Mouse (Mus musculus): ENCODE results near the gene Prox1.

The Prox1 gene

DNA sequence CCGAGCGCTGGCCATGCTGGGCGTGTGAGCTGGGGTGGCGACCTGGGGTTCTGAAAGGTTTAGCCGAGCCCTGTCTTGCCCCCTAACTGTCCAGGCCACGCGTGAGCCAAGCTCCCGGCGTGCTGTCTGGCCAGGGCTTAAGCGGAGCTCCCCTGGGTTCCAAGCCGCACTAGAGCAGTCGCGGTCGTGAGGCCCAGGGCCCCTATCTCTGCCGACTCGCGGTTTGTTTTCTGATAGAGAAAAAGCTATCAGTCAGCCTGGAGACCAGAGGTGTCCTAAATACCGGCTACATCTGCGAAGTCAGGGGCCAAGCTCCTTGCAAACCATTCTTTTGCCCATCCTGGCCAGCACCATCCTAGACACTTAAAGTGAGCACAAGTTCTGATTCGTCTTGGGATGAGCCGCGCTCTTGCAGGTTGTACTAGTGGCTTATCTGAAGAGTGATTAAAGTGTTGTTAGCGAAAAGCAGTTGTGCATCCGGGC lies 2.5 kb upstream of the Prox1 start:
- DNase-seq: no peak

- DNase-seq: no peak
These were observed 1.9 kb upstream of the Prox1 start for GRCm38 (mm10) chr1:190172311-190172978.

DNA sequence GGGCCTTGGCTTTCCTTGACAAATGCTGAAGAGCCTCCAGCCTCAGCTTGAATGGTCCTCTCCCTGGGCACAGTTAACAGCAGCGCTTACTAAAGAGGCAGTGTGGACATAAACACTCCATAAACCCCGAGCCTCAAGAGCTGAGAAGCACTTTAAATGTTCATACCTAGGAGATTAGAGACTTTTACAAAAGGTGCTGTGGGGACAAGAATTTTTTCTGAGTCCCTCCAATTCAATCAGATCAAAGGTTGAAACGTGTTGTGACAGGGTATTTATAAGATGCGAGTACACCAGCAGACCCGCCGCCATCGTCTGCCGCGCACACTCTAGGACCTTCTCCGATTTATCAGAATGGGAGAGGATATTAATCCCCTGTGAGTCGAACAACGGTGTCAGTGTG lies 1.2 kb upstream of the Prox1 start:
- DNase-seq: no peak

DNA sequence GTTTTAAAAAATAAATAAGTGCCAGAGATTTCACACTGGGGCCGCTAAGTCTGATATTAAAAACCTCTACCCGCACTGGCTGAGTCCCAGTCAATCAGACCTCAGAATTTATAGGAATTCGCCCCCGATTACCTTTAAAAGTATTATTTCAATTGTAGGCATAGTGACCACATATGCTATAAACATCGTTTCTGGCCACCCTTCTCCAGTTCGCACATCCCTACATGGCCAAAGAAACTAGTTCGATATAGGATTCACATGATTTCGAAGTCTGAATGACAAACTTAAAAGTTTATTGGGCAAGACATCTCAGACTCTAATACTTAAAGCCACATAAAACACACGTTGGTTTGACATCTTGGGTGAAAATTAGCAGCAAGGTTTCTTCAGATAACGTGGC lies 827 bp upstream of the Prox1 start:
- no peak for DNase-seq

GRCm38 (mm10) chr1:190170819-190171216 lies 304 bp upstream of the Prox1 start:
- DNase-seq: no peak

DNA sequence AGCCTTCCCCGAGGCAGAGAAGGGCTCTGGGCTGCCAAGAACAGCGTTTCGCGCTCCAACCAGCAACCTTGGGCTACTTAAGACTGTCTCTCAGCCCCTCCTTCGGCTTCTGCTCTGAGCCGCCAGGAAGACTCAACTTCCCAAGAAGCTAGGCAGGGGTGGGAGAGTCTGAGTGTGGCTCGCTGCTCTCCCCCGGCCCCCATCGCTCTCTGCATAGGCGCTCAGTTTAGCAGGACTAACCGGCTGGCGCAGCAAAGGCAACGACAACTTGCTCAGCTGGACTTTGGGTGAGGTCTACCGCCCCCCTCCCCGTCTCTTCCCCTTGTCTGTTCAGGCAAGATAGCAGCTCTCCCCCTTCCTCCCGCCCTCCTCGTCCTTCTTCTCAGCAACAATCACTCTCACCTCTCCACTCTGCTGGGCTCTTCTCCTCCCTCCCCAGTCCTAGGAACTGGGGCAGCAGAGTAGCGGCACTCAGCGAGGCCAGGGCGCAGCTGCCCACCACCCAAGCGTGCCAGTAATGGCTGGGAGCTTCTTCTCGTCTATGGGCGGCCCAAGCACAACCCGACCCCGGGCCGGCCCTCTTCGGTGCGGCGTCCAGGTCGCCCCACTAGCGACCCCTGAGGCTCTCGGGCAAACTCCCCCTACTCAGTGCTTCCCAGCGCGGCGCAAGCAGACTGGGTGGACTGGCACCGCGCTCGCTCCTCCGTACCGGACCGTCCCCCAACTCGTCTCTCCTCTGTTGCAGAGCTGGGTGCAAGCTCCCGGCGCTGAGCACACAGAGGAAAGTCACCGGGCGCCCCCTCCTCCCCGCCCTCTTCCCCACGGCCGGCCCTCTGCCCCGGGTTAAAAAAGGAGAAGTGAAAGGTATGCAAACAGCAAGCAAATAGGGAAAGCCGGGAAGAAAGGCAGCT lies 1.5 kb downstream of the Prox1 start:
- DNase-seq: peak in 1 of 2 experiments; percentile 2

DNA sequence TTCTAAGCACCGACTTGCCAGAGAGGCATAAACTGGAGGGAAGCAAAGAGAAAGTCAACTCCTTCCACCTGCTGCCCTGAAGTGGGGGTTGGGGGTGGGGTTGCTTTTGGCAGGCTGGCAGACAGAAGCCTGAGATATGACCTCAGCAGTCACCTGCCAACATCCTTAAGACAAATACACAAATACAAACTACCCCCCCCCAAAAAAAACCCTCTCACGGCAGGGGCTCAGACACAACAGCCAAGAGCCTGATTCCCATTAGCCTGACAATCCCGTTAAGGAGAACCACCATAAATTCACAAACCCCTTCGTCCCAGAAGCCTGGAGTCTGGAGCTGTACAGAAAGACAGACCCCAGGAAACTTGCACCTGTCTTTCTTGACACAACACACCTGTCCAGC lies 2.4 kb downstream of the Prox1 start:
- no peak for DNase-seq

- no peak for DNase-seq
These were observed 2.9 kb downstream of the Prox1 start for GRCm38 (mm10) chr1:190167609-190168008.

- no peak for DNase-seq
These were observed 5.0 kb downstream of the Prox1 start for GRCm38 (mm10) chr1:190165511-190165910.

DNA sequence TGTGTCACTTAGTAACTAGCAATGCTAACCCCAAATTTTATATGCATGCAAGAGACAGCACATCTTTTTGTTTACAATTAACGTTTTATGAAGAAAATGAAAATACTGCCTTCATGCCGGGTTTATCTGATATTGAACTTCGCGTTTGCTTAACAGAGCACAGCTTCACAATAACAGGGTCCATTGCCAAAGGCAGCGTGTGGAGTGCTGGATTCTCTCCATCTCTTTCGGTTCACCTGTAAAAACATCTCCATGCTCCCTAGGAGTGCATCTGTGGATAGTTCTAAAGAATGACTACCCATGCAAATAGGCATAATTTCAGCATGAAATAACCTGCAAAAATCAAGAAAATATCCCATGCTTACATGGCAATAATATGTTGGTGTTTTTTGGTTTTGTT lies 7.0 kb downstream of the Prox1 start:
- DNase-seq: no peak

DNA sequence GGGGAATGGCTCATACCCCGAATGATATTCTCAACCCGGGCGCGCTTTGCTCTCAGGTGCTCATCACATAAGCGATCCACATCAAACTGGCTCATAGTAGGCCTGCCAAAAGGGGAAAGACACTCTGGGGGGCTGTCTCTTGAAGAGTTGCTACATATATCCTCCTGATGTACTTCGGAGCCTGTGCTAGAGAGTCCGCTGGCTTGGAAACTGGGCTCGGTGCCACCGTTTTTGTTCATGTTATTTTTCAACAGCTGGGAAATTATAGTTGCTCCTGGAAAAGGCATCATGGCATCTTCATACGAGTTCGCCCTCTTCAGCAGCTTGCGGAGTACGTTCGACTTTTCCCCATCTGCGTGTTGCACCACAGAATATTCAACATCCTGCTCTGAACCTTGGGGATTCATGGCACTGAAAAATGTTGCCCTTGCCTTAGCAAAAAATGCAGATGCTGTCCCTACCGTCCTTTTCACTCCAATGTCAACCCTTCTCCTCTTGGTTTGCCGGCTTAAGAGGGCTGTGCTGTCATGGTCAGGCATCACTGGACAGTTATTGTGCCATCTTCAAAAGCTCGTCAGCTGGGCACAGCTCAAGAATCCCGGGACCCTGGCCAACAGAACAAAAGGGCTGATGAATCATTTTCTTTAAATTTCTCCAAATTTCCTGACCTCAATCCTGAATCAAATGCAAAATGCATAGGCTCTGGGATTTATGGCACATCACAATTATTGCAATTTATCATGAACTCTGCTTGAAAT lies 8.6 kb downstream of the Prox1 start:
- no peak for DNase-seq

DNA sequence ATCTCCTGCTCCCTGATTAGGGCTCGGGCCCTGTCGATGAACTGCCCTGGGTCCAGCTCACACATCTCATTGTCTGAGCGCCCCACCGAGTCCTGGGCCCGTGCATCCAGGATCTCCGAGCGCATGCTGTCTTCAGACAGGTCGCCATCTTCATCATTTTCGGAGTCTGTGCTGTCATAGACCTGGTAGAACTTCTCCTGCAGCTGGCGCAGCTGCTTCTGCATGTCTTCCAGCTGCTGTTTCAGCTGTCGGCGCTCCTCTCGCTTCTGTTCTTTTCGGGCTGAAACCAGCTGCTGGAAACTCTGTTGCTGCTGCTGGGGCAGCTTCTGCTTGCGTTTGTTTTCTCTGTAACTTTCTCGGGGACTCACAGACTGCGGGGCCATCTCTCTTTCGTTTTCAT lies 9.2 kb downstream of the Prox1 start:
- no peak for DNase-seq

DNA sequence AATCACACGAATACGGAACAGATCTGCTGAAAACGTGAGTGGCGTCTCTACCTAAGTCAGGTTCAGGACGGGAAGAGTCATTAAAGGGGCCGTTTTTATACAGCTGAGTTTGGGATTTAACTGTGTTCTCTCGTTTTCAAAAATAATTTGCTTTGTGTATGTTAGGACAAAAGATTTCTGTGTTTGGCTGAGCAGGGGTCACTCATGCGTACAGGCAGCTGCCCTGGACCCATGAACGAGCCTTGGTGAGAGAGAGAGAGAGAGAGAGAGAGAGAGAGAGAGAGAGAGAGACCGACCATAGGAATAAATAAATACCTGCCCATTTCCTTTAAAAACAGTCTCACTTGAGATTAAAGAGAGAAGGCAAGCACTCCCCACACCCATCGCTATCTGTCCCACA lies 11.1 kb downstream of the Prox1 start:
- no peak for DNase-seq

- DNase-seq: no peak
These were observed 14.8 kb downstream of the Prox1 start for GRCm38 (mm10) chr1:190155751-190156150.

- no peak for DNase-seq
These were observed 15.5 kb downstream of the Prox1 start for GRCm38 (mm10) chr1:190155021-190155420.

- no peak for DNase-seq
These were observed 16.2 kb downstream of the Prox1 start for GRCm38 (mm10) chr1:190154292-190154691.

GRCm38 (mm10) chr1:190152603-190153002 lies 17.9 kb downstream of the Prox1 start:
- no peak for DNase-seq

DNA sequence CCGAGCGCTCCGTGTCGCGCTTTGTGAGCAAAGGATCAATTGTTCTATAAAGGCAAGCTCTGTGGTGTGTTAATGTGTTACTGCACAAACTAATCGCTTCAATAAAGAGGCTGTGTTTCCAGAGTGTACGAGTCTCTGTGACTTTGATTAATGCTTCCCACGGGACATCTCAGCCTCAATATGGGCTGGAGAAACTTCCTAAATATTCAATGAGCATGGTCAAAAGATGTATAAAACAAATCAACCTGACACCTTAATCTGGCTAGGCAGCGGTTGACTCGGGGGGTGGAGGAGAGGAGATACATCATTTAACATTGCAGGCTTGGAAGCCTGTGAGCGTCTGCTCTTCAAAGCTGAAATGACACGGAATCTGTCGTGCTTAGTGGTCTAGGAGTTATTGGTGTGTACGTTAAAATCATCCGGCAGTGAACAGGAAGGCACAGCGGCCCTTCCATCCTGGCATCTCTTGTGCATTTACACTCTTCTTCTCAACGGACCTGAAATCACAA lies 21.2 kb downstream of the Prox1 start:
- no peak for DNase-seq

DNA sequence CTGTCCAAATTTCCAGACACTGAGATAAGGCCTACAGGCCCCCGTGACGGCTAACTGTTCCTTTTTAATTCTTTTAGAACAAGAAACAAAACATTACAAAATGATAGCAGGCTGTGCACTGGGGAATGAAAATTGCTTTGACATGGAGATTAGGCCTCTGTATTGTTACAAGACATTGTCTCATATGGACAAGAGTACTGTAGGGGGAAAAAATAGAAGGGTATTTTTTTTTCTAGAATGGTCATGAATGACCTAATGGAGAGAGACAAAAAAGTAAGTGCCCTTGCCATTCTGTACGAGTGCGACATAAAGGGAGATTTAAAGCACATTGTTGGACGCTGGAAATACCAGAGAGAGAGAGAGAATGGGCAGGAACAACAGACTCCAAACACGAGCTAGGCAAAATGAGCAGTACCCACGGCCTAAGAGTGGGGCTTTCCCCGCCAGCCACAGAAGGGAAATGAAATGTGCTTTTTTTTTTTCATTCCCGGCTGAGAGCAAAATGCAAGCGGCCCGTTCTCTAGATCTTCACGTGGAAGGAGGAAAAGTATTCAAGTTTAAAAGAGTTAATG lies 21.8 kb downstream of the Prox1 start:
- no peak for DNase-seq

DNA sequence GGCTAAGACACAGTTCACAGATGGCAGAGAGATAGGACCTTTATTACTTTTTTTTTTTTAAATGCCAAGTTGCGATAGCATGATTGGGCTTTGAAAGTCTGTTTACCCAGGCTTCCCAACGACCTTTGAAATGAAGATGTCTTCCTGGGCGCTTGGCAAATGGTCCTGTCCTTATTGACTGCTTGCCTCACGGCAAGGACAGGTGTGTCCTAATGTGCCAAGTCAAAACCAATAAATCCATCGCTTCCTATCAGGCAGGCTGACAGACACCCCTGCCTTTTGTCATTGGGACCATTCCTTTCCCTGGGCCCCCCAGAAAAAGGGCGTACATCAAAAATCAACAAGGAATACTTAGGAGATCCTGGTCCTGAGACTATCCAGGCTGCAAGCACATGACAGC lies 22.7 kb downstream of the Prox1 start:
- DNase-seq: no peak

DNA sequence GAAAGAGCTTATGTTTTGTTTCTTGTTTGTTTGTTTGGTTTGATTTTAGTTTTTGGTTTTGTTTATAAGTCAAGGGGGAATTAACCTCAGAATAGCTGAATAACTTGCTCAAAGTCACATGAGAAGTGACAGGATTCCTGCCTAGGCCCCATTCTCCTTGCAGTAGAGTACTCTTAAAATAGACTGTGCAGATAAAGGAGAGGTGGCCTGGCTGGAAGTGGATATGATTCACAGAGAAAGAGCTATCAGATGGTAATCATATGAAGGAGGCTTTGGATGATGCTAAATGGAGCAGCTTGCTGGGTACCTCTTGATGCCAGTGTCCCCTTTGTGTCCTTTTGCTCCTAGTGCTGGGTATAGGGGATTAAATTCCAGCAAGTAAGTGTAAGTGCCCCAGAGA lies 26.1 kb downstream of the Prox1 start:
- DNase-seq: no peak

GRCm38 (mm10) chr1:190143593-190143992 lies 26.9 kb downstream of the Prox1 start:
- DNase-seq: no peak

DNA sequence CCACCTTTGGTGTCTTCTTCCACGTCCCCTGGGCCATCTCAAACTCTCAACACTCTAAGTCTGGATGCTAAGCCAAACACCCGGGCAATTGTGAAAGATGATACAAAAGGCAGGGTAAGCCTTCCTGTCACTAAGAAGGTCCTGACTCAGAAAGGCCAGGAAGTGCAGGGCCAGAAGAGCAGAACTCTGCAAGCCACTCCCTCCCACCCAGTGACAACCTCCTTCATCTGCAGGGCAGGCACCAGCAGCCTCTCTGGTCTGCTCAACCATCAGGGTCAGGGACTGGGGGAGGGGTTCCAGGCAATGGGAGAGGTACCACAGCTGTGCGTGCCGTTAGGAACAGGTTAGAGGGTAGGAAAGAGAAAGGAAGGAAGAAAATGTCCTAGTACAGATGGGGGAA lies 27.9 kb downstream of the Prox1 start:
- no peak for DNase-seq

Measured in kidney, adult 8-10 months (tissue).